Mouse (Mus musculus) midbrain, embryonic 13.5 days (tissue): Measurements from ENCODE around the gene Atad1. TPM values are rescaled to one million over a fixed set of nuclear protein-coding genes. Genes with fewer than 3 reads are reported as not detected.
"Not testable (repeated sequence)": the region's sequence is repeated elsewhere in the genome, so short reads cannot be mapped to it uniquely, and the experiment has no call there.

Experiments used
- ATAC-seq: fragments of 200-750 bp; cut with Nextera tagmentation; 2 replicates; pipeline ENCODE4 v1.8.0; 2017; ENCODE audit warnings: mild to moderate bottlenecking, moderate TSS enrichment, moderate library complexity
- H3K27ac ChIP-seq: fragments of 300-500 bp; sonication (generic); 2 replicates; pipeline ENCODE4 v1.5.1; 2015; ENCODE audit warnings: inconsistent platforms, mild to moderate bottlenecking, moderate library complexity
- H3K27me3 ChIP-seq: fragments of 300-500 bp; sonication (generic); 2 replicates; pipeline ENCODE4 v1.6.1; 2015; ENCODE audit warnings: mild to moderate bottlenecking, inconsistent platforms
- H3K36me3 ChIP-seq: fragments of 300-500 bp; sonication (generic); 2 replicates; pipeline ENCODE4 v1.6.1; 2015; ENCODE audit warnings: mild to moderate bottlenecking, inconsistent platforms
- H3K4me1 ChIP-seq: fragments of 300-500 bp; sonication (generic); replicated peaks from 2 replicates; pipeline ENCODE4 v1.6.1; 2015; ENCODE audit warnings: inconsistent platforms
- H3K4me2 ChIP-seq: fragments of 300-500 bp; sonication (generic); replicated peaks from 2 replicates; pipeline ENCODE4 v1.6.1; 2015; ENCODE audit warnings: moderate library complexity, mild to moderate bottlenecking, inconsistent platforms
- H3K4me3 ChIP-seq: fragments of 300-500 bp; sonication (generic); replicated peaks from 2 replicates; pipeline ENCODE4 v1.5.1; 2015; ENCODE audit warnings: mild to moderate bottlenecking, inconsistent platforms
- H3K9ac ChIP-seq: fragments of 300-500 bp; sonication (generic); replicated peaks from 2 replicates; pipeline ENCODE4 v1.6.1; 2015; ENCODE audit warnings: mild to moderate bottlenecking, inconsistent platforms
- H3K9me3 ChIP-seq: fragments of 300-500 bp; sonication (generic); 2 replicates; pipeline ENCODE4 v1.6.1; 2016; ENCODE audit warnings: mild to moderate bottlenecking, inconsistent platforms
- WGBS: fragments of 180-500 bp; shearing (Covaris S2); methylation state at CpG from one replicate; pipeline ENCODE4 v1.1.7; 2015; 5-methylcytosine and 5-hydroxymethylcytosine counted together
- polyA plus RNA-seq: library from polyadenylated mRNA; unstranded; fragments of >200 nt; fragmentation: Nextera tagmentation; extraction: Ambion mirVana; gene quantifications from 2 replicates; pipeline ENCODE4 v1.2.1, GENCODE M21; 2015

Gene Atad1
- polyA plus RNA-seq = 115 and 133 TPM in 2 replicates

- Histone ChIP-seq H3K4me1 (no peaks in the 10 kb centered on the region), H3K4me2 (no peak within 1 kb of the TSS), H3K9ac (no peak within 1 kb of the TSS), H3K9me3 (no peaks in the 10 kb centered on the region), H3K36me3 (no peaks in the 10 kb centered on the region), H3K4me3 (no peak within 1 kb of the TSS), H3K27me3 (no peaks in the 10 kb centered on the region), H3K27ac (no peak within 1 kb of the TSS)
- ATAC-seq = no peak
- WGBS = 95% methylated on average over 4 of the region's 4 CpGs
These were observed at the start of gene Atad1 for GRCm38 (mm10) chr19:32739686-32740085. Atad1 (minus strand) TSS chr19:32739786.

- not testable (repeated sequence) for H3K4me2 ChIP-seq, H3K36me3 ChIP-seq, ATAC-seq, H3K27ac ChIP-seq, H3K9ac ChIP-seq, H3K9me3 ChIP-seq, H3K27me3 ChIP-seq, H3K4me3 ChIP-seq
- peaks cover 31% of the 10 kb centered on the region for H3K4me1 ChIP-seq
- 91% methylated on average over 3 of the region's 3 CpGs for WGBS
These were observed 48.4 kb upstream of the Atad1 start for GRCm38 (mm10) chr19:32788016-32788415.

- WGBS = 43% methylated on average over 4 of the region's 4 CpGs
- H3K9me3 ChIP-seq, H3K27ac ChIP-seq, H3K36me3 ChIP-seq, ATAC-seq, H3K9ac ChIP-seq, H3K4me2 ChIP-seq, H3K4me3 ChIP-seq, H3K27me3 ChIP-seq: not testable (repeated sequence)
- peaks cover 26% of the 10 kb centered on the region for H3K4me1 ChIP-seq
These were observed 47.8 kb upstream of the Atad1 start for GRCm38 (mm10) chr19:32787388-32787787.

GRCm38 (mm10) chr19:32781305-32782071, 41.9 kb upstream of the Atad1 start:
- H3K4me3 ChIP-seq = no peak overlapping the region
- H3K4me1 ChIP-seq = peaks cover 5% of the 10 kb centered on the region; the same call in 1 of the 2 replicates
- 96% methylated on average over 5 of the region's 5 CpGs for WGBS
- H3K4me2 ChIP-seq = no peak overlapping the region
- H3K36me3 ChIP-seq = 0 out of 2 replicates have a peak, but pooled peaks cover 3% of the 10 kb centered on the region
- no peak overlapping the region for H3K9ac ChIP-seq
- no peak for ATAC-seq
- H3K27ac ChIP-seq = no peak overlapping the region
- no peaks in the 10 kb centered on the region for H3K9me3 ChIP-seq
- no peaks in the 10 kb centered on the region for H3K27me3 ChIP-seq

GRCm38 (mm10) chr19:32779131-32779530, 39.5 kb upstream of the Atad1 start:
- Histone ChIP-seq H3K9me3 (no peaks in the 10 kb centered on the region), H3K4me3 (no peak overlapping the region), H3K4me2 (no peak overlapping the region), H3K27ac (no peak overlapping the region), H3K9ac (no peak overlapping the region), H3K27me3 (no peaks in the 10 kb centered on the region), H3K36me3 (no peaks in the 10 kb centered on the region), H3K4me1 (peaks cover 8% of the 10 kb centered on the region; the same call in 1 of the 2 replicates)
- WGBS = 76% methylated on average over 3 of the region's 3 CpGs
- ATAC-seq = no peak

GRCm38 (mm10) chr19:32778411-32778810, 38.8 kb upstream of the Atad1 start:
- no peak for ATAC-seq
- Histone ChIP-seq H3K27me3 (no peaks in the 10 kb centered on the region), H3K4me3 (no peak overlapping the region), H3K4me1 (peaks cover 8% of the 10 kb centered on the region; the same call in 1 of the 2 replicates), H3K36me3 (peaks cover 4% of the 10 kb centered on the region; the same call in 1 of the 2 replicates), H3K9me3 (no peaks in the 10 kb centered on the region), H3K27ac (no peak overlapping the region), H3K9ac (no peak overlapping the region), H3K4me2 (no peak overlapping the region)
- WGBS = 49% methylated on average over 2 of the region's 2 CpGs

- WGBS = 91% methylated on average over 4 of the region's 4 CpGs
- no peak for ATAC-seq
- Histone ChIP-seq H3K27ac (no peak overlapping the region), H3K36me3 (0 out of 2 replicates have a peak, but pooled peaks cover 3% of the 10 kb centered on the region), H3K4me1 (peaks cover 41% of the 10 kb centered on the region), H3K9ac (no peak overlapping the region), H3K9me3 (no peaks in the 10 kb centered on the region), H3K4me2 (no peak overlapping the region), H3K4me3 (no peak overlapping the region), H3K27me3 (no peaks in the 10 kb centered on the region)
These were observed 22.9 kb upstream of the Atad1 start for GRCm38 (mm10) chr19:32762493-32762892.

GRCm38 (mm10) chr19:32761162-32761561, 21.6 kb upstream of the Atad1 start:
- Histone ChIP-seq H3K27me3 (no peaks in the 10 kb centered on the region), H3K36me3 (0 out of 2 replicates have a peak, but pooled peaks cover 3% of the 10 kb centered on the region), H3K4me1 (peaks cover 41% of the 10 kb centered on the region), H3K27ac (no peak overlapping the region), H3K4me2 (peak overlapping the region; percentile 92), H3K9me3 (no peaks in the 10 kb centered on the region), H3K9ac (no peak overlapping the region), H3K4me3 (peak overlapping the region; percentile 35)
- no peak for ATAC-seq
- 60% methylated on average over 4 of the region's 4 CpGs for WGBS

- H3K4me3 ChIP-seq = peak overlapping the region; percentile 35
- no peak for ATAC-seq
- peaks cover 46% of the 10 kb centered on the region for H3K4me1 ChIP-seq
- H3K9ac ChIP-seq = peak overlapping the region; percentile 51
- H3K27me3 ChIP-seq = no peaks in the 10 kb centered on the region
- WGBS = 25% methylated on average over 6 of the region's 6 CpGs
- H3K36me3 ChIP-seq = no peaks in the 10 kb centered on the region
- H3K4me2 ChIP-seq = peak overlapping the region; percentile 92
- no peaks in the 10 kb centered on the region for H3K9me3 ChIP-seq
- no peak overlapping the region for H3K27ac ChIP-seq
These were observed 20.9 kb upstream of the Atad1 start for GRCm38 (mm10) chr19:32760499-32760898.

- WGBS = 2% methylated on average over 8 of the region's 8 CpGs
- Histone ChIP-seq H3K9me3 (no peaks in the 10 kb centered on the region), H3K9ac (peak overlapping the region; percentile 99), H3K36me3 (no peaks in the 10 kb centered on the region), H3K4me3 (peak overlapping the region; percentile 98), H3K4me2 (peak overlapping the region; percentile 92), H3K4me1 (peaks cover 52% of the 10 kb centered on the region), H3K27ac (no peak overlapping the region), H3K27me3 (no peaks in the 10 kb centered on the region)
- no peak for ATAC-seq
These were observed 19.9 kb upstream of the Atad1 start for GRCm38 (mm10) chr19:32759357-32760024.

- Histone ChIP-seq H3K4me1 (peaks cover 49% of the 10 kb centered on the region), H3K27me3 (no peaks in the 10 kb centered on the region), H3K9me3 (no peaks in the 10 kb centered on the region), H3K4me3 (peak overlapping the region; percentile 98), H3K27ac (peak overlapping the region; percentile 99), H3K9ac (peak overlapping the region; percentile 99), H3K4me2 (peak overlapping the region; percentile 92), H3K36me3 (no peaks in the 10 kb centered on the region)
- under 1% methylated on average over 11 of the region's 11 CpGs for WGBS
- ATAC-seq = no peak
These were observed 19.2 kb upstream of the Atad1 start for GRCm38 (mm10) chr19:32758793-32759161.
